Mouse (Mus musculus) midbrain, embryonic 15.5 days (tissue): ENCODE data around the gene Efnb2. TPM values are rescaled to one million over a fixed set of nuclear protein-coding genes. Genes with fewer than 3 reads are reported as not detected.

Experiments used
- ATAC-seq: fragments of 200-750 bp; cut with Nextera tagmentation; replicated peaks from 2 replicates; pipeline ENCODE4 v1.8.0; 2017; ENCODE audit warnings: moderate TSS enrichment
- H3K27ac ChIP-seq: fragments of 300-500 bp; sonication (generic); 2 replicates; pipeline ENCODE4 v1.5.1; 2015; ENCODE audit warnings: mild to moderate bottlenecking, inconsistent platforms
- H3K27me3 ChIP-seq: fragments of 300-500 bp; sonication (generic); replicated peaks from 2 replicates; pipeline ENCODE4 v1.6.1; 2015; ENCODE audit warnings: inconsistent platforms
- H3K36me3 ChIP-seq: fragments of 300-500 bp; sonication (generic); replicated peaks from 2 replicates; pipeline ENCODE4 v1.6.1; 2015; ENCODE audit warnings: inconsistent platforms
- H3K4me1 ChIP-seq: fragments of 300-500 bp; sonication (generic); 2 replicates; pipeline ENCODE4 v1.6.1; 2015; ENCODE audit warnings: inconsistent platforms
- H3K4me2 ChIP-seq: fragments of 300-500 bp; sonication (generic); 2 replicates; pipeline ENCODE4 v1.6.1; 2015; ENCODE audit warnings: inconsistent platforms, mild to moderate bottlenecking, moderate library complexity
- H3K4me3 ChIP-seq: fragments of 300-500 bp; sonication (generic); 2 replicates; pipeline ENCODE4 v1.5.1; 2015; ENCODE audit warnings: mild to moderate bottlenecking, inconsistent platforms
- H3K9ac ChIP-seq: fragments of 300-500 bp; sonication (generic); 2 replicates; pipeline ENCODE4 v1.6.1; 2015; ENCODE audit warnings: mild to moderate bottlenecking, inconsistent platforms
- H3K9me3 ChIP-seq: fragments of 300-500 bp; sonication (generic); 2 replicates; pipeline ENCODE4 v1.6.1; 2016; ENCODE audit warnings: inconsistent platforms
- WGBS: fragments of 180-500 bp; shearing (Covaris S2); methylation state at CpG from one replicate; pipeline ENCODE4 v1.1.7; 2015; ENCODE audit warnings: mixed read lengths; 5-methylcytosine and 5-hydroxymethylcytosine counted together
- polyA plus RNA-seq: library from polyadenylated mRNA; unstranded; fragments of >200 nt; fragmentation: Nextera tagmentation; extraction: Ambion mirVana; gene quantifications from 2 replicates; pipeline ENCODE4 v1.2.1, GENCODE M21; 2015

Gene Efnb2
- polyA plus RNA-seq, 1 experiment from 2014 or later, result 14.1 TPM

GRCm38 (mm10) chr8:8652388-8652787 lies 8.7 kb downstream of the Efnb2 start:
- no peak for ATAC-seq
- H3K36me3 ChIP-seq, result no peaks in the 10 kb centered on the region
- H3K9ac ChIP-seq, result no peak overlapping the region
- peaks cover 18% of the 10 kb centered on the region; the same call in 1 of the 2 replicates for H3K27me3 ChIP-seq
- peaks cover 62% of the 10 kb centered on the region for H3K4me1 ChIP-seq
- 95% methylated on average over 4 of the region's 4 CpGs for WGBS
- no peak overlapping the region for H3K4me2 ChIP-seq
- no peaks in the 10 kb centered on the region for H3K9me3 ChIP-seq
- no peak overlapping the region for H3K4me3 ChIP-seq
- H3K27ac ChIP-seq, result no peak overlapping the region

DNA sequence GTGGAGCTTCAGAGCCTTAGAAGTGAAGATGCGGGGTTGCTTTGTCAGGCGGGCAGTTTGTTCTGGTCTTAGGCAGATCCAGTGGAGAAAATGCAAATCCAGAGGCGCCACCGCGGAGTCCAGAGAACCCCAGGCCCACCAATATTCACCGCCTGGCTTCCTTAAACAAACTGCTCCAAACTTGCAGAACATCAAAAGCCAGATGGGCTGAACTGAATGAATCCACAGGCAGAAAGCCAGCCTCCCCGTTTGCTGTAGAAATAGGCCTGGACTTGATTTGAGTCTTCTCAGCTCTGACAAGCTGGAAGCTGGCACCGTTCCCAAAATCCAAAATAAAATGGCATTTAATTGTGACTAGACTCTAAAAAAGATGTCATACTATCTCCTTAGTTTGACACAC lies 11.1 kb downstream of the Efnb2 start:
- Histone ChIP-seq H3K4me1 (peaks cover 38% of the 10 kb centered on the region), H3K4me3 (no peak overlapping the region), H3K27ac (no peak overlapping the region), H3K9ac (no peak overlapping the region), H3K36me3 (no peaks in the 10 kb centered on the region), H3K9me3 (no peaks in the 10 kb centered on the region), H3K27me3 (peaks cover 24% of the 10 kb centered on the region), H3K4me2 (no peak overlapping the region)
- WGBS, result 58% methylated on average over 8 of the region's 8 CpGs
- no peak for ATAC-seq

DNA sequence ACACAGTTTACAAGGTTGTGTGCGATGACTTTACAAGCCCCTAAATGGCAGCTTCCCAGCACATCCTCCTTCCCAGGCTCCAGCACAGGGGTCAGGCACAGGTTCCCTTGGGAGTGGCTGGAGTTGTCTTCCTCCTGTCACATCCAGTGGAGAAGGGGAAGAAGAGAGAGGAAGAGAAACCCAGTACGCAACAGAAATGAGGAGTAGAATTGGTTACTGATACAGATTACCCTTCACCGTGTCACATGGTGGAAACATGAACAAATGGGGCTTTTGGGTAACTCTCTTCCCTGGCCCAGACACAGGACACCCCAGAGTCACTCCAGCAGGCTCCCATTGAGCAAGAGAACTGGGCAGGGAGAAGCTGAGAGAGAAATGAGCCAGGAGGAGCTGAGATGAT lies 11.5 kb downstream of the Efnb2 start:
- Histone ChIP-seq H3K36me3 (no peaks in the 10 kb centered on the region), H3K27me3 (peaks cover 24% of the 10 kb centered on the region), H3K4me1 (peaks cover 34% of the 10 kb centered on the region), H3K9ac (no peak overlapping the region), H3K9me3 (no peaks in the 10 kb centered on the region), H3K27ac (no peak overlapping the region), H3K4me3 (no peak overlapping the region), H3K4me2 (no peak overlapping the region)
- 89% methylated on average over 3 of the region's 3 CpGs for WGBS
- no peak for ATAC-seq

DNA sequence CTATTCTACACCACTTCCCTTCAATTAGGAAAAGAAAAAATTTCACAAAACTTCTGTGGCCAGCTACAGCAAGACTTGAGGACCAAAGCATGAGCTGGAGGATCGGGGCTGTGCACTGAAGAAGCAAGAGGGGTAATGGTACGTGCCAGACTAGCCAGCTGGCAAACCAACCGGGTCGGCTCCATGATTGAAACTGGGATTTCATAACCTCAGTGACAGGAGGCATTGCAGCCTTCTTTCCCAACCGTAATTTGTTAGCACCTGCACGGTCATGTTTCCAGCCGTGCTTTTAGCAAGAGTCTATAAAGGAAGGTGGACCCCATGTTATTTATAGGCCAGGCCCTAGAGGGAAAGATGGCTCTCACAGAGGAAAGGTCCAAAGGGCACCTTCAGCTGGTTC lies 12.4 kb downstream of the Efnb2 start:
- 79% methylated on average over 7 of the region's 7 CpGs for WGBS
- H3K27ac ChIP-seq, result no peak overlapping the region
- peaks cover 26% of the 10 kb centered on the region for H3K27me3 ChIP-seq
- H3K36me3 ChIP-seq, result no peaks in the 10 kb centered on the region
- no peak overlapping the region for H3K4me3 ChIP-seq
- no peak for ATAC-seq
- H3K4me1 ChIP-seq, result peaks cover 26% of the 10 kb centered on the region
- no peaks in the 10 kb centered on the region for H3K9me3 ChIP-seq
- H3K9ac ChIP-seq, result no peak overlapping the region
- no peak overlapping the region for H3K4me2 ChIP-seq

GRCm38 (mm10) chr8:8647824-8648223 lies 13.2 kb downstream of the Efnb2 start:
- Histone ChIP-seq H3K4me3 (no peak overlapping the region), H3K27me3 (peaks cover 24% of the 10 kb centered on the region), H3K4me2 (no peak overlapping the region), H3K36me3 (no peaks in the 10 kb centered on the region), H3K4me1 (peaks cover 18% of the 10 kb centered on the region), H3K27ac (no peak overlapping the region), H3K9me3 (no peaks in the 10 kb centered on the region), H3K9ac (no peak overlapping the region)
- ATAC-seq, result no peak
- WGBS, result 83% methylated on average over 7 of the region's 7 CpGs

DNA sequence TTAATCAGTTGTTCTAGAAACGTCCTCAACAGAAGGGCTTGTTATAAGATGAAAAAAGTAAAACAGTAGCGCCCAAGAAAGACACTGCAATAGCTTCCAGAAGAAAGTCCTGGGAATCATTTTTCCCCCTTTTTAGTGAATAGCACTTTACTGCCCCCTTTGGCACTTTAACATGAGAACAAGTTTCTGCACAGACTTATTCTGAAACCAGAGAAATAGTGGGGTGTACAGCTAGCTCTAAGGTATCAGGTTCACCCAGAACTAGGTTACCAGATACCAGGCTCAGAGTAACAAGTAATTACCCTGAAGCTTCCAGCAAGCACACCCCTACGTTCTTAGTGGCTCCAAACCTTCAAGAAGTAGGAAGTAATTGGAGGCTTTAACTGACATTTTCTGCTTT lies 13.7 kb downstream of the Efnb2 start:
- Histone ChIP-seq H3K27ac (no peak overlapping the region), H3K4me2 (no peak overlapping the region), H3K9me3 (no peaks in the 10 kb centered on the region), H3K9ac (no peak overlapping the region), H3K4me3 (no peak overlapping the region), H3K27me3 (peaks cover 23% of the 10 kb centered on the region), H3K36me3 (no peaks in the 10 kb centered on the region), H3K4me1 (peaks cover 18% of the 10 kb centered on the region)
- 61% methylated on average over 3 of the region's 3 CpGs for WGBS
- no peak for ATAC-seq

DNA sequence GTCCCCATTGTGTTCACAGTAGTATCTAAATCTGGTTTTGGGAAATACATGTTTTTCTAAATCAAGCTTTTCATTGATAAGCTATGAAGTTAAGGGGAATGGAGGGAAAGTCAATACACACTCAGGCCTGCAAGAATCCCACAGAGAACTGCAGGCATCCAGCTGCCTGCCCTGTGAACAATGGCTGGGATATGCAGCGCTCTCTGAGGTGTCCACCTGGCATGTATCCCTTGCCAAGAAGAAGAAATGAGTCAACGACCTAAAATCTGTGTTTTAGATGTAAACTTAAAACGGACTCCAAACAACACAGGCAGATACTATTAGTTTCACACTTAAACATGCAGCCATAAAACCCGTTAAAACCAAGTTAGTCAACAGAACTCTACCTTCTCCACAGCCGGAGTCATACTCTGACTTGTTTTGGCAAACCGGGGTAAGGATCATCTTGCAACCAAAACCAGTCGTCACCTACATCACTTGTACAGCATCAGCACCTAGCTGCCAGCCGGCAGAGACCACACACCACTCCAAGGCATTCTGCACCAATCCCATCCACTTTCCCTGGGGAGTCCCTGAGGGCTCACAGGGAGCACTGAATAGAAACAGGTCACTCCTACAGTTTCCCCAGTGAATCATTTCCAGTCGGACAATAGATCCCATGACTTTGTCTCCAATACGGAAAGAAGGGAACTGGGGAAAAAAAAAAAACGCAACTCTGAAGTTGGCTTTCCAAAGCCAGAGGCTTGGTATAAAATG lies 16.7 kb downstream of the Efnb2 start:
- H3K9me3 ChIP-seq, result no peaks in the 10 kb centered on the region
- no peak overlapping the region for H3K4me3 ChIP-seq
- H3K9ac ChIP-seq, result no peak overlapping the region
- 83% methylated on average over 11 of the region's 11 CpGs for WGBS
- no peak overlapping the region for H3K4me2 ChIP-seq
- H3K27ac ChIP-seq, result no peak overlapping the region
- H3K27me3 ChIP-seq, result peaks cover 18% of the 10 kb centered on the region
- ATAC-seq, result no peak
- peaks cover 11% of the 10 kb centered on the region for H3K4me1 ChIP-seq
- no peaks in the 10 kb centered on the region for H3K36me3 ChIP-seq

- Histone ChIP-seq H3K27me3 (peaks cover 3% of the 10 kb centered on the region), H3K4me2 (no peak overlapping the region), H3K27ac (0 out of 2 replicates have a peak overlapping the region, but pooled peaks have one; percentile 2), H3K4me3 (no peak overlapping the region), H3K9me3 (no peaks in the 10 kb centered on the region), H3K9ac (no peak overlapping the region), H3K36me3 (no peaks in the 10 kb centered on the region), H3K4me1 (peaks cover 5% of the 10 kb centered on the region)
- 4% methylated on average over 4 of the region's 4 CpGs for WGBS
- ATAC-seq, result peak; percentile 69
Measured at GRCm38 (mm10) chr8:8640264-8640588, 20.8 kb downstream of the Efnb2 start.

DNA sequence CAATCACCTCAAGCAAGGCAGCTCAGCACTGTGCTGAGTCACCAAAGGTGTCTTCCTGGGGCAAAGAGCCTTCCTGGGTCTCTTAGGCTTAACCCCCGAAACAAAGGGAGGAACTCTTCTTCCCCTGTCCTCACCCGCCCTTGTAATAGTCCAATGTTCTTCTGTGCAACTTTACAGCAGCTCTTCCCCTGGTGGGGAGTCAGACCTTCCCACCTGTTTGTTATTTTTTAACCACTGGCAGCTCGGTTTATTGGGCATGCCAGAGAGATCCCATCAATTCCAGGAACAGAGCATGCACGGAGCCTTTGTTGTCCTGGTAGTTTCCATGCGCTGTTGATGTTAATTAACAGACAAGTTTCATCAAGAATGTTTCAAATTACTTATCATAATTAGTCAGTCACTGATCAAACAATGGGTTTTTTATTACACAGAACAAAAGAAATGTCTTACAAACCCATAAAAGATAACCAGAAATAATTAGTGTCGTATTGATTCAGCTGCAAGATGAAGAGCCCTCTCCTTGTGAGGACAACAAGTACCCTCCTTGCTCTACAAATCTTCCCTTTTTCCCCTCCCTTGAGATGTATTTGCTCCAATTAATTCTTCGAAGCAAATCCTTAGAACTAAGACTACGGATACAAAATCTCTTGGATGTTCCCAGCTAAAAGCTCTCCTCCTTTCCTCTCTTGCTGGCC lies 21.3 kb downstream of the Efnb2 start:
- H3K4me1 ChIP-seq, result peaks cover 5% of the 10 kb centered on the region
- ATAC-seq, result peak; percentile 28; the same call in 1 of the 2 replicates
- no peak overlapping the region for H3K4me3 ChIP-seq
- no peak overlapping the region for H3K4me2 ChIP-seq
- no peak overlapping the region for H3K9ac ChIP-seq
- H3K36me3 ChIP-seq, result no peaks in the 10 kb centered on the region
- WGBS, result 44% methylated on average over 8 of the region's 8 CpGs
- no peaks in the 10 kb centered on the region for H3K9me3 ChIP-seq
- H3K27ac ChIP-seq, result 0 out of 2 replicates have a peak overlapping the region, but pooled peaks have one; percentile 2
- H3K27me3 ChIP-seq, result peaks cover 3% of the 10 kb centered on the region

GRCm38 (mm10) chr8:8631394-8631793 lies 29.6 kb downstream of the Efnb2 start:
- H3K27ac ChIP-seq, result no peak overlapping the region
- H3K9ac ChIP-seq, result no peak overlapping the region
- H3K4me1 ChIP-seq, result peaks cover 3% of the 10 kb centered on the region; the same call in 1 of the 2 replicates
- H3K4me3 ChIP-seq, result no peak overlapping the region
- 83% methylated on average over 7 of the region's 7 CpGs for WGBS
- no peaks in the 10 kb centered on the region for H3K27me3 ChIP-seq
- no peaks in the 10 kb centered on the region for H3K9me3 ChIP-seq
- no peak overlapping the region for H3K4me2 ChIP-seq
- no peak for ATAC-seq
- no peaks in the 10 kb centered on the region for H3K36me3 ChIP-seq

DNA sequence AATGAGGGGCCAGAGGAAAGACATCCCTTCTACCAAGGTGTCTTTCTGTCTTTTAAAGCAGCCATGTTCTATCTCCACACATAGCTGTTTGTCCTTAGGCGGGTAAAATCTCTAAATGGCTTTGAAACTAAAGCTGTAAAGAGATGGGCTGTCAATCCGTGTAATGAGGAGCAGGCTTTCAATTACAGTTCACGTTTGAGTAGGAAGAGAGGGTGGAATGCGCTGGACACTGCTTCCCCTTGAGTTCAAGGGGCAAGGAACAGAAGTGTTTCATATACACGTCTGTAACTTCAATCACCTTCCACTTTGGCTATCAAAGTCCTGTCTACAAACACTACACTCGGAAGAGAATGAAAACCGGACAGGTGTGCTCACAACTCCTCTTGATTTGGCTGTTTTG lies 37.0 kb downstream of the Efnb2 start:
- H3K4me2 ChIP-seq, result no peak overlapping the region
- no peak overlapping the region for H3K4me3 ChIP-seq
- H3K36me3 ChIP-seq, result peaks cover 13% of the 10 kb centered on the region; the same call in 1 of the 2 replicates
- no peak overlapping the region for H3K27ac ChIP-seq
- no peak for ATAC-seq
- H3K4me1 ChIP-seq, result peaks cover 8% of the 10 kb centered on the region
- H3K9me3 ChIP-seq, result no peaks in the 10 kb centered on the region
- WGBS, result 67% methylated on average over 7 of the region's 7 CpGs
- no peaks in the 10 kb centered on the region; the same call in 1 of the 2 replicates for H3K27me3 ChIP-seq
- no peak overlapping the region for H3K9ac ChIP-seq

DNA sequence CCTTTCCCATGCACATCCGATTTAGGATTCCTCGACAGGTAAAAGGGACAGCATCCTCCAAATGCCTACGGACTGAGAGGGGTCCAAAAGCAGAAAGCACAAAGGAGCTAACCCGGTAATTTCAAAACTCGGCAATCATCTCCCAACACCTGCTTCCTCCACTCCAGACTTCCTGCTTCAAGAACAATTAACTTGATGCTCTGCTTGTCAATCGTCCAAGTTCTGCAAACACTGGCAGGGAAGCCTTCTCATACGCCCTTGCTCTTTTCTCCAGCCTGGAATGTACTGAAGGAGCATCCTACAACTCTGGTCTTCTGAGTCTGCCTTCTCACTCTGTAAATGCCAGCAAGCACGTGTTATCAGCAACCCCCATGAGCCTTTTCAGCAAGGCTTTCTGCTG lies 37.6 kb downstream of the Efnb2 start:
- no peak for ATAC-seq
- Histone ChIP-seq H3K27ac (no peak overlapping the region), H3K27me3 (no peaks in the 10 kb centered on the region; the same call in 1 of the 2 replicates), H3K36me3 (peaks cover 13% of the 10 kb centered on the region; the same call in 1 of the 2 replicates), H3K4me3 (no peak overlapping the region), H3K4me1 (peaks cover 8% of the 10 kb centered on the region), H3K4me2 (no peak overlapping the region), H3K9me3 (no peaks in the 10 kb centered on the region), H3K9ac (no peak overlapping the region)
- 69% methylated on average over 8 of the region's 8 CpGs for WGBS
